Mouse (Mus musculus): ENCODE results near the gene Ero1lb. TPM values are rescaled to one million over a fixed set of nuclear protein-coding genes. Genes with fewer than 3 reads are reported as not detected.
A peak's percentile ranks its signal among the peaks of the same experiment; 100 is the strongest.
"Not testable (repeated sequence)": the region's sequence is repeated elsewhere in the genome, so short reads cannot be mapped to it uniquely, and the experiment has no call there.

Ero1lb gene
- polyA plus RNA-seq, 1 experiment from 2014 or later: 5.6 TPM

GRCm38 (mm10) chr13:12554211-12554610 lies 11.5 kb upstream of the Ero1lb start:
- 63% methylated on average over 4 of the region's 4 CpGs for WGBS
- H3K36me3 ChIP-seq: no peaks in the 10 kb centered on the region
- no peaks in the 10 kb centered on the region for H3K9me3 ChIP-seq
- DNase-seq (ENCODE audit: low spot score): no peak
- no peaks in the 10 kb centered on the region for H3K27me3 ChIP-seq (ENCODE audit: insufficient read depth, poor library complexity, severe bottlenecking)
- H3K27ac ChIP-seq: no peak overlapping the region
- H3K4me1 ChIP-seq: no peaks in the 10 kb centered on the region
- H3K4me3 ChIP-seq: no peak overlapping the region

- WGBS: 59% methylated on average over 3 of the region's 3 CpGs
- H3K27me3 ChIP-seq (ENCODE audit: insufficient read depth, poor library complexity, severe bottlenecking): no peaks in the 10 kb centered on the region
- H3K27ac ChIP-seq: no peak overlapping the region
- H3K4me1 ChIP-seq: no peaks in the 10 kb centered on the region
- no peaks in the 10 kb centered on the region for H3K36me3 ChIP-seq
- H3K9me3 ChIP-seq: no peaks in the 10 kb centered on the region
- H3K4me3 ChIP-seq: no peak overlapping the region
- DNase-seq (ENCODE audit: low spot score): no peak
These were observed 6.6 kb upstream of the Ero1lb start for GRCm38 (mm10) chr13:12559044-12559443.

GRCm38 (mm10) chr13:12559462-12560120 lies 6.1 kb upstream of the Ero1lb start:
- no peaks in the 10 kb centered on the region for H3K27me3 ChIP-seq (ENCODE audit: insufficient read depth, poor library complexity, severe bottlenecking)
- H3K27ac ChIP-seq: no peak overlapping the region
- WGBS: 71% methylated on average over 6 of the region's 6 CpGs
- H3K4me3 ChIP-seq: no peak overlapping the region
- no peaks in the 10 kb centered on the region for H3K9me3 ChIP-seq
- no peaks in the 10 kb centered on the region for H3K4me1 ChIP-seq
- H3K36me3 ChIP-seq: no peaks in the 10 kb centered on the region
- no peak for DNase-seq (ENCODE audit: low spot score)

- peaks cover 15% of the 10 kb centered on the region for H3K4me1 ChIP-seq
- no peak overlapping the region for H3K27ac ChIP-seq
- H3K4me3 ChIP-seq: no peak overlapping the region
- 71% methylated on average over 2 of the region's 2 CpGs for WGBS
- no peaks in the 10 kb centered on the region for H3K36me3 ChIP-seq
- no peak for DNase-seq (ENCODE audit: low spot score)
- H3K9me3 ChIP-seq: no peaks in the 10 kb centered on the region
- H3K27me3 ChIP-seq (ENCODE audit: insufficient read depth, poor library complexity, severe bottlenecking): no peaks in the 10 kb centered on the region; the same call in 1 of the 2 replicates
These were observed 3.9 kb upstream of the Ero1lb start for GRCm38 (mm10) chr13:12561729-12562128.

DNA sequence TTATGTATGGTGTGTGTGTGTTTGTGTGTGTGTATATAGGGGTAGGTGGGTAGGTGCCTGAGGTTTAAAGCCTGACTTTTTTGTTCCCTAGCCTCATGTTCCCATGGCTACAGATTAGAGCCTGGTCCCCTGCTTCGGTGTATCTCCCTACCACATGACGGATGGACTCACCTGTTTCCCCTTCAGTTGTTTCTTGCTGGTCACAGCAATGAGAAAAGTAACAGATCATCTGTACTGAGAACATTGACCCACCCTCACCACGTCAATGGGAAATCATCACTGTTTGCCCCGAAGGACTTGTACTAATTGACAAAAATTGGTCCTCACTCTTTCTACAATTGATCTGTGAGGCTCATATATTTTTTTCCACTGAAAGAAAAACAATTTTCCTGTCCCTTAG lies 3.4 kb upstream of the Ero1lb start:
- WGBS: 77% methylated on average over 4 of the region's 4 CpGs
- Histone ChIP-seq H3K4me1 (peaks cover 15% of the 10 kb centered on the region), H3K36me3 (no peaks in the 10 kb centered on the region), H3K9me3 (no peaks in the 10 kb centered on the region), H3K27me3 (ENCODE audit: insufficient read depth, poor library complexity, severe bottlenecking) (no peaks in the 10 kb centered on the region; the same call in 1 of the 2 replicates), H3K27ac (no peak overlapping the region), H3K4me3 (no peak overlapping the region)
- DNase-seq (ENCODE audit: low spot score): no peak

DNA sequence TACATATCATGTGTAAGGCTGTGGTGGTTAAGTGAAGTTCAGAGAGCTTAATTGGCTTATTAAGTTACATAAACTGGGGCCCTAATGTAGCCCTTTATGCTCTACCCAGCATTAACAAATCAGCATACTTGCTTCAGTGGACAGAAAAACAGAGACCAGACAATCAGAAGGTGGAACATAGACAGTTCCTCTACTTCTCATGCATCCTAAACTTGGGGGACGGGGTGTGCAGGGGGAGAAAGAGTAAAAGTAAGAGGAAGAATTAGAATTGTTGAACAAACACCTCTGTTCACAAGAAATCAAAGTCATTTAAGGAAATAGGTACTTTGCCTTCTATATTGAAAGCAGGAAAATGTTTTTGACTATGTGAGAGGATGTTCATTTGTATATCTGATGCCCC lies 2.3 kb downstream of the Ero1lb start:
- no peak for DNase-seq (ENCODE audit: low spot score)
- H3K27ac ChIP-seq: no peak overlapping the region
- no peaks in the 10 kb centered on the region for H3K9me3 ChIP-seq
- H3K4me3 ChIP-seq: no peak overlapping the region
- H3K27me3 ChIP-seq (ENCODE audit: insufficient read depth, poor library complexity, severe bottlenecking): no peaks in the 10 kb centered on the region; the same call in 1 of the 2 replicates
- WGBS: 72% methylated on average over 1 of the region's 1 CpGs
- H3K4me1 ChIP-seq: peaks cover 15% of the 10 kb centered on the region
- no peaks in the 10 kb centered on the region for H3K36me3 ChIP-seq

GRCm38 (mm10) chr13:12568597-12569469 lies 3.2 kb downstream of the Ero1lb start:
- H3K9me3 ChIP-seq: no peaks in the 10 kb centered on the region
- 61% methylated on average over 9 of the region's 9 CpGs for WGBS
- no peak for DNase-seq (ENCODE audit: low spot score)
- H3K36me3 ChIP-seq: no peaks in the 10 kb centered on the region
- H3K27ac ChIP-seq: no peak overlapping the region
- no peaks in the 10 kb centered on the region; the same call in 1 of the 2 replicates for H3K27me3 ChIP-seq (ENCODE audit: insufficient read depth, poor library complexity, severe bottlenecking)
- H3K4me1 ChIP-seq: peaks cover 15% of the 10 kb centered on the region
- no peak overlapping the region for H3K4me3 ChIP-seq

DNA sequence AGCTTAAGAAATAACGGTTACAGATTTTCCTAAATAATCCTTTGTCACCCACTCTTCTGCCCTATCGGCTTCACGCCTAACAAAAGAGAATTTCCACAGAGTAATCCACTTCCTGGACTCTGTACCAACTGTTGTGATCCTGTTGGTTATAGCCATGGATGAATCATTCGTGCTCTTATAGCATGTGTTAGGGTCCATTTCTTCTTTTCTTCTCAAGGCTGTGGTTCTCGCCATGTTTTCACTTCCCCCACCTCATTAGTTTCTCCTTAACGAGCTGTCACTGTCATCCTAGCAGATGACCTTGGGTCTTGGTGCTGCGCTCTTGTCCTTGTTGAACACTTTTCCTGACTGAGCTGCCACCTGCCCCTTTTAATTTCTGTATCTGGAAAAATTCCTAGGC lies 4.1 kb downstream of the Ero1lb start:
- Histone ChIP-seq H3K27me3 (ENCODE audit: insufficient read depth, poor library complexity, severe bottlenecking) (no peaks in the 10 kb centered on the region; the same call in 1 of the 2 replicates), H3K27ac (no peak overlapping the region), H3K4me3 (no peak overlapping the region), H3K36me3 (no peaks in the 10 kb centered on the region), H3K4me1 (peaks cover 15% of the 10 kb centered on the region), H3K9me3 (no peaks in the 10 kb centered on the region)
- WGBS: 78% methylated on average over 7 of the region's 7 CpGs
- DNase-seq (ENCODE audit: low spot score): no peak

- Histone ChIP-seq H3K27ac (no peak overlapping the region), H3K9me3 (no peaks in the 10 kb centered on the region), H3K4me3 (no peak overlapping the region), H3K36me3 (no peaks in the 10 kb centered on the region), H3K4me1 (no peaks in the 10 kb centered on the region), H3K27me3 (ENCODE audit: insufficient read depth, poor library complexity, severe bottlenecking) (no peaks in the 10 kb centered on the region)
- no peak for DNase-seq (ENCODE audit: low spot score)
- WGBS: 82% methylated on average over 9 of the region's 9 CpGs
These were observed 9.4 kb downstream of the Ero1lb start for GRCm38 (mm10) chr13:12574979-12575536.

DNA sequence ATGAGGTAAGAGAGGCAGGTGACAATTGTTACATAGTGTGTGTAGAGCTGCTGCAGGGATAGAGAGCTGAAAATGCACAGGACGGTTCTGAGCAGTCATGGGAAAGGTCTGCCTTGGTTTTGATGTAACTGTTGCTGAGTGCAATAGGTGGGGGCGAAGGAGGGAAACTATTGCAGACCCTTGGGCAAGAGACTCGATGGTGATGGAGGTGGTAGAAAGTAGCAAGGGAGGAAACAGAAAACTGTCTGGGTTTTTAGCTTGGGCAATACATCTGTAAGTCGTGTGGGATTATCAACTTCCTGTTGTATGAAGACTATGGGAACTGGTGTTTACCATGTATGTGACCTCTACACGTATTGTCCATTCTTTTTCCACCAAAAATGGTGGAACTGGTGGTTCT lies 12.5 kb downstream of the Ero1lb start:
- Histone ChIP-seq H3K36me3 (no peaks in the 10 kb centered on the region), H3K27me3 (ENCODE audit: insufficient read depth, poor library complexity, severe bottlenecking) (no peaks in the 10 kb centered on the region), H3K4me1 (no peaks in the 10 kb centered on the region), H3K4me3 (no peak overlapping the region), H3K9me3 (no peaks in the 10 kb centered on the region), H3K27ac (no peak overlapping the region)
- WGBS: 79% methylated on average over 5 of the region's 5 CpGs
- DNase-seq (ENCODE audit: low spot score): no peak

DNA sequence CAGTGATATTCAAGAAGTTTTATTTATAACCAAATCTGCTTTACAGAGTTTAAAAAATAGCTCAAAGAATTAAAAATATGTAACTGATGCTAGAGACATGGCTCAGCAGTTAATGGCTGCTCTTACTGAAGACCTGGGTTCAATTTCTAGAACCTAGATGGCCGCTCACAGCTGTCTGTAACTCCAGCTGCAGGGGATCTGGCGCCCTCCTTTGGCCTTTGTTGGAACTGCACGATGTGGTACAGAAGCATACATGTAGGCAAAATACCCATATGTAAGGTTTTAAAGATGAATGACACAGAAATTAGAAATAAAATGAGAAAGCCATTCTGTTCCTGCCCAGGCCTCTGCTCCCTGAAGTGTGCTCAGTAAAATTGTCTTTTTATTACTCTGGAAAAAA lies 23.3 kb downstream of the Ero1lb start:
- Histone ChIP-seq H3K27ac (no peak overlapping the region), H3K36me3 (no peaks in the 10 kb centered on the region), H3K4me3 (no peak overlapping the region), H3K9me3 (no peaks in the 10 kb centered on the region), H3K4me1 (no peaks in the 10 kb centered on the region), H3K27me3 (ENCODE audit: insufficient read depth, poor library complexity, severe bottlenecking) (no peaks in the 10 kb centered on the region)
- WGBS: 4% methylated on average over 3 of the region's 3 CpGs
- peak; percentile 79 for DNase-seq (ENCODE audit: low spot score)

- not testable (repeated sequence) for H3K27me3 ChIP-seq (ENCODE audit: insufficient read depth, poor library complexity, severe bottlenecking); H3K27ac ChIP-seq; H3K9me3 ChIP-seq; DNase-seq (ENCODE audit: low spot score); H3K36me3 ChIP-seq; H3K4me3 ChIP-seq; H3K4me1 ChIP-seq
- WGBS: 61% methylated on average over 4 of the region's 4 CpGs
These were observed 31.4 kb downstream of the Ero1lb start for GRCm38 (mm10) chr13:12597075-12597474.

DNA sequence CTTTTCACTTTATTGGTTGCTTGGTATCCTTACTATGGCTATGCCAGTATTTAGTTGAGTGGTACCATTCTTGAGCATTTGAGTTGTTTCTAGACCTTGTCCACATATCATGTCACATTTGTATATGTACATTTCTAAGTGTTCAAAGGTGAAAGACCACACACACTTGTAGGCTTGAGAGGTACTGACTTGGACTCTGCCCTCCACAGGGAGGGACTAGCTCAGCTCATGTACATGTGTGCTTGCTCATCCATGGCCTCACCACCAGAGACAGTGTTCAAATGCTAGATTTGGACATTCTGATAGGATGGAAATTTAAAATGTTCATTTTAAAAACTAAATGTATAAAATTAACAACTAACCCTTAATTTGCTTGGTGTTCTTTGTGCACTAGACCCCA lies 44.5 kb downstream of the Ero1lb start:
- H3K27me3 ChIP-seq (ENCODE audit: insufficient read depth, poor library complexity, severe bottlenecking); DNase-seq (ENCODE audit: low spot score); H3K36me3 ChIP-seq; H3K4me3 ChIP-seq; H3K9me3 ChIP-seq; H3K4me1 ChIP-seq; H3K27ac ChIP-seq: not testable (repeated sequence)

Measured in heart, embryonic 10.5 days (tissue).